Mouse (Mus musculus) retina, postnatal 7 days (tissue): ENCODE results near the gene Gm20825.
"Not testable (repeated sequence)": the region's sequence is repeated elsewhere in the genome, so short reads cannot be mapped to it uniquely, and the experiment has no call there.

Source experiments
- DNase-seq: peaks from one replicate; pipeline ENCODE4 v3.0.0-alpha.2; 2012; ENCODE audit warnings: low read depth, low spot score

The Gm20825 gene

GRCm38 (mm10) chrY:8071407-8071806 is at the start of gene Gm20825:
Gene Gm20825, minus strand, starts transcription at chrY:8071507.
- not testable (repeated sequence) for DNase-seq
